Mouse (Mus musculus): ENCODE measurements around the gene Gm10271. TPM values are rescaled to one million over a fixed set of nuclear protein-coding genes. Genes with fewer than 3 reads are reported as not detected.

The Gm10271 gene
- polyA plus RNA-seq, 1 experiment from 2014 or later, result not detected

DNA sequence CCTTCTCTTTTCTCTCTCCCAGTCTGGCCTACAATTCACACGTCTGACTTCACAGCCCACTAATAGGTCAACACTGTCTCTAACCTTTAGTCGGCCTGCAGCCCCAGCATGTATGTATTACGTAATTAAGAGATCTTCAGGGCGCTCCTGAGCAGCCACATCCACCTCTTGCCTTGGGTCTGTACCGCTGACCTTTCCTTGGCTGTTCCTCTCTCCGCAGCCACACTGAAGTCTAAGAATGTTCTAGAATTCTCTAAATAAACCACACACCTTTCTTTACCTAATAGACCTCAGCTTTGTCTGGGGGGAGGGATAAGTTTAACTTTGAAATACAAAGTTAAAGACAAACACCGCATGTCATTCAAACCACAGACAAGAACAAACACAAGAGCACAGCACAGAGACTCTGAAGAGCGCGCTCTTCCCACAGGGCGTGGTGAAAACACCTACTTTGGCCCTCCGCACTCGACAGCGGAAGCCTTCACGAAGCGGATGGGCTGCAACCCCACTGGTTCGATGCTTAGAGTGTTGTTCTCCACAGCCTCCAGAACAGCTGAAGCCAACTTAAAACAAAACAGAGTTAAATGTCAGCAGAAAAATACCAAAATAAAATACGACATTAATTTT, 58.6 kb downstream of the Gm10271 start:
- peaks cover 95% of the 10 kb centered on the region for H3K36me3 ChIP-seq

DNA sequence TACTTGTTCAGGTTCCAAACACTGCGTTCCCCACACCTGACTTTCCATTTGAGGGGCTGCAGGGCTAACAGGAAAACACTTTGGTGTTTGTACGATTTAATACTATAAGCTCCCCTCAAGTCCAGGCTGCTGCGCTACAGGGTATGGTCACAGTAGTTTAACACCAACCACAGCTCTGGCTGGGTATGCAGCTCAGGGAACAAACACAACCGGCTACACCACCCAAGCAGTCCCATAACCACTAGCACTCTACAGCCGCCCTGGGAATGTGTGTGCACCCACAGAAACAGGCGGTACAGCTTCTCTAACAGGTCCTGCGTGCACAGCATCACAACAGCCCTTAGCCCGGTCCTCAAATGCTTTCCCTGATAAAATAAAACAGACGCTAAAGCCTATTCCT, 59.6 kb downstream of the Gm10271 start:
- 93% methylated on average over 9 of the region's 9 CpGs for WGBS
- no peaks in the 10 kb centered on the region for H3K4me1 ChIP-seq
- no peak overlapping the region for H3K4me3 ChIP-seq (replicated peaks)
- no peaks in the 10 kb centered on the region for H3K27me3 ChIP-seq
- no peak overlapping the region for H3K4me2 ChIP-seq
- H3K9me3 ChIP-seq (replicated peaks), result no peaks in the 10 kb centered on the region
- no peak for ATAC-seq (replicated peaks; ENCODE audit: low FRiP score)
- no peak overlapping the region for H3K27ac ChIP-seq
- peaks cover 94% of the 10 kb centered on the region for H3K36me3 ChIP-seq
- no peak overlapping the region for H3K9ac ChIP-seq

More for the DNA sequence above, 58.6 kb downstream of the Gm10271 start:
- no peak overlapping the region for H3K27ac ChIP-seq
- no peaks in the 10 kb centered on the region for H3K4me1 ChIP-seq
- no peak overlapping the region for H3K9ac ChIP-seq
- H3K27me3 ChIP-seq, result no peaks in the 10 kb centered on the region
- ATAC-seq (replicated peaks; ENCODE audit: low FRiP score), result no peak
- no peaks in the 10 kb centered on the region for H3K9me3 ChIP-seq (replicated peaks)
- H3K4me3 ChIP-seq (replicated peaks), result no peak overlapping the region
- no peak overlapping the region for H3K4me2 ChIP-seq
- WGBS, result 84% methylated on average over 17 of the region's 17 CpGs

DNA sequence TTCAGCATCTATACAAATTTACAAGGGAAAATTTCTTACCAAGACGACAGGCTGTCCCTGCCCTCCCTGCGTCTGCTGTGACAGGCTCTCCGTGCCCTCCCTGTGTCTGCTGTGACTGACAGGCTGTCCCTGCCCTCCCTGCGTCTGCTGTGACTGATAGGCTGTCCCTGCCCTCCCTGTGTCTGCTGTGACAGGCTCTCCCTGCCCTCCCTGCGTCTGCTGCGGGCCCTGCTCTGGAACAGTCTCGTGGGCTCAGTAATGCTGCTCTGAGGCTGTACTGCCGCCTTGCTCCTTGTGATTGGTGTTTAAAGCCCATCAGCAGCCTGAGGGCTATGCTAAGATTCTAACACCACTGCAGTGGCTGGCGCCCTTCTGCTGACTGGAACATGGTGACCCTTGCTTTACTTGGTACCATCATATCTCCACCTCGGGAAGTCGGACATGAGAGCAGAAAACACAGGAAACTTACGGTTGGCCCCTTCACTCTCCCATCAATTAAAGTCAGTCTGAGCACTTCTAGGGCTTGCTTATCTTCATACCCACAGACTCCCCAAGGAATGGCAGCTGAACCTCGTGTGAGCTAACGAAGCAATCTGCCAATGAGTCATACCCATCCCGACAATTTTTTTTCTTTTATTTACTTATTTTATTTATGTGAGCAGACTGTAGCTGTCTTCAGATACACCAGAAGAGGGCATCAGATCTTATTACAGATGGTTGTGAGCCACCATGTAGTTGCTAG, 63.3 kb downstream of the Gm10271 start:
- no peaks in the 10 kb centered on the region for H3K4me1 ChIP-seq
- peaks cover 95% of the 10 kb centered on the region for H3K36me3 ChIP-seq
- H3K27ac ChIP-seq, result no peak overlapping the region
- H3K27me3 ChIP-seq, result no peaks in the 10 kb centered on the region
- 71% methylated on average over 15 of the region's 15 CpGs for WGBS
- H3K4me3 ChIP-seq (replicated peaks), result no peak overlapping the region
- H3K9me3 ChIP-seq (replicated peaks), result no peaks in the 10 kb centered on the region
- peak; percentile 77; the same call in 1 of the 2 replicates for ATAC-seq (replicated peaks; ENCODE audit: low FRiP score)
- no peak overlapping the region for H3K9ac ChIP-seq
- no peak overlapping the region for H3K4me2 ChIP-seq

Other genes with a start within 250 kb of the Gm10271 start
- gene Myrfl, start 75.7 kb downstream of the Gm10271 start, polyA plus RNA-seq (2015; fragmentation: Nextera tagmentation; extraction: Ambion mirVana), result 0.16 and 0.23 TPM in 2 replicates
- gene Rab3ip, start 21.8 kb downstream of the Gm10271 start, polyA plus RNA-seq (2015; fragmentation: Nextera tagmentation; extraction: Ambion mirVana), result 114 and 121 TPM in 2 replicates
- gene Best3, start 13.7 kb upstream of the Gm10271 start, polyA plus RNA-seq (2015; fragmentation: Nextera tagmentation; extraction: Ambion mirVana), result 0.30 and 0.44 TPM in 2 replicates
- gene Lrrc10, start 72.7 kb upstream of the Gm10271 start, polyA plus RNA-seq (2015; fragmentation: Nextera tagmentation; extraction: Ambion mirVana), result not detected in 2 replicates
- gene Cct2, start 91.2 kb upstream of the Gm10271 start, polyA plus RNA-seq (2015; fragmentation: Nextera tagmentation; extraction: Ambion mirVana), result 258 and 266 TPM in 2 replicates
- 17.0 and 17.8 TPM in 2 replicates for gene Frs2, start 175.9 kb upstream of the Gm10271 start, polyA plus RNA-seq (2015; fragmentation: Nextera tagmentation; extraction: Ambion mirVana)